Mouse (Mus musculus): ENCODE measurements around the gene Pes1. TPM values are rescaled to one million over a fixed set of nuclear protein-coding genes. Genes with fewer than 3 reads are reported as not detected.
"Not testable (repeated sequence)": the region's sequence is repeated elsewhere in the genome, so short reads cannot be mapped to it uniquely, and the experiment has no call there.

The Pes1 gene
- polyA plus RNA-seq, 1 experiment from 2014 or later = 81.8 TPM

DNA sequence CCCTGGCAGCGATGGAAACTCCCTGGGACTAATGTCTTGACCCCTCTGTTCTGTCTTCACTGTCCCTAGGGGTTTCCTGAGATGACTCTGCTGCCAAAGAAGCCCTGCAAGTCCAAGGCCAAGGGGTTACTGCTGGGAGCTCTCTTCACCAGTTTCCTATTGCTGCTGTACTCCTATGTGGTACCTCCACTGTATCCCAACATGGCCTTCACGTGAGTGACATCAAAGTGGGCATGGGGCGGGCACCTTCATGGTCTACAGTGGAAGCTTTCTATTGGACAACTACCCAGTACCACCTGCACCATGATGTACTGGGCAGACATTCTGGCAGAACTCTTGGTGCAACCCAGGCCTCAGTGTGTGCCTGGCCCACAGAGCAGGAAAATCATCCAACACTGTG lies 33.1 kb downstream of the Pes1 start:
- peaks cover 47% of the 10 kb centered on the region for H3K27me3 ChIP-seq (ENCODE audit: insufficient read depth, poor library complexity, severe bottlenecking)
- no peak overlapping the region for H3K4me3 ChIP-seq
- H3K9me3 ChIP-seq = no peaks in the 10 kb centered on the region
- WGBS = 86% methylated on average over 3 of the region's 3 CpGs
- no peaks in the 10 kb centered on the region for H3K36me3 ChIP-seq
- H3K4me1 ChIP-seq (replicated peaks) = peaks cover 12% of the 10 kb centered on the region
- no peak overlapping the region for H3K27ac ChIP-seq
- no peak for DNase-seq (ENCODE audit: low spot score)

GRCm38 (mm10) chr11:3997978-3998720 lies 34.4 kb downstream of the Pes1 start:
- WGBS = 7% methylated on average over 66 of the region's 66 CpGs
- H3K27me3 ChIP-seq (ENCODE audit: insufficient read depth, poor library complexity, severe bottlenecking) = peaks cover 47% of the 10 kb centered on the region

GRCm38 (mm10) chr11:3999547-3999946 lies 35.8 kb downstream of the Pes1 start:
- no peak overlapping the region for H3K4me3 ChIP-seq
- no peak for DNase-seq (ENCODE audit: low spot score)
- 81% methylated on average over 5 of the region's 5 CpGs for WGBS
- H3K27me3 ChIP-seq (ENCODE audit: insufficient read depth, poor library complexity, severe bottlenecking) = peaks cover 47% of the 10 kb centered on the region
- H3K36me3 ChIP-seq = no peaks in the 10 kb centered on the region
- no peak overlapping the region for H3K27ac ChIP-seq
- H3K4me1 ChIP-seq (replicated peaks) = peaks cover 12% of the 10 kb centered on the region
- H3K9me3 ChIP-seq = no peaks in the 10 kb centered on the region

More at GRCm38 (mm10) chr11:3997978-3998720, 34.4 kb downstream of the Pes1 start:
- Histone ChIP-seq H3K27ac (no peak overlapping the region), H3K4me1 (replicated peaks) (peaks cover 12% of the 10 kb centered on the region), H3K36me3 (no peaks in the 10 kb centered on the region), H3K4me3 (peak overlapping the region; percentile 47), H3K9me3 (no peaks in the 10 kb centered on the region)
- peak; percentile 35 for DNase-seq (ENCODE audit: low spot score)

DNA sequence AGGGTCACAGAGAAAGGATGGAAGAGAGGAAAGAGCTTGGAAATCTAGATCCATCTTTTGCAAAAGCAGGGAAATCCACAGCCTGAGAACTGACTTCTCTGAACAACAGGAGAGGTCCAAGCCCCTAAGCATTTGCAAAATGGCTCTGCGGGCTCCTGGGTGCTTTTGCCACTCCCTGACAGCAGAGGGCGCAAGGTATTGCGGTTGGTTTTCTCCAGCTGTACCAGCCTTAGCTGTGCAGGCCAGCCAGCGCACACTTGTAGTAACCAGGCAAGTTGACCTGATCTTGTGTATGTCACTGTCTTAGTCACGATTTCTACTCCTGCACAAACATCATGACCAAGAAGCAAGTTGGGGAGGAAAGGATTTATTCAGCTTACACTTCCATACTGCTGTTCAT lies 37.8 kb downstream of the Pes1 start:
- WGBS = 6% methylated on average over 5 of the region's 5 CpGs
- H3K27ac ChIP-seq = no peak overlapping the region
- H3K9me3 ChIP-seq = no peaks in the 10 kb centered on the region
- H3K36me3 ChIP-seq = no peaks in the 10 kb centered on the region
- H3K27me3 ChIP-seq (ENCODE audit: insufficient read depth, poor library complexity, severe bottlenecking) = peaks cover 48% of the 10 kb centered on the region
- DNase-seq (ENCODE audit: low spot score) = peak; percentile 74
- H3K4me1 ChIP-seq (replicated peaks) = peaks cover 12% of the 10 kb centered on the region
- no peak overlapping the region for H3K4me3 ChIP-seq

DNA sequence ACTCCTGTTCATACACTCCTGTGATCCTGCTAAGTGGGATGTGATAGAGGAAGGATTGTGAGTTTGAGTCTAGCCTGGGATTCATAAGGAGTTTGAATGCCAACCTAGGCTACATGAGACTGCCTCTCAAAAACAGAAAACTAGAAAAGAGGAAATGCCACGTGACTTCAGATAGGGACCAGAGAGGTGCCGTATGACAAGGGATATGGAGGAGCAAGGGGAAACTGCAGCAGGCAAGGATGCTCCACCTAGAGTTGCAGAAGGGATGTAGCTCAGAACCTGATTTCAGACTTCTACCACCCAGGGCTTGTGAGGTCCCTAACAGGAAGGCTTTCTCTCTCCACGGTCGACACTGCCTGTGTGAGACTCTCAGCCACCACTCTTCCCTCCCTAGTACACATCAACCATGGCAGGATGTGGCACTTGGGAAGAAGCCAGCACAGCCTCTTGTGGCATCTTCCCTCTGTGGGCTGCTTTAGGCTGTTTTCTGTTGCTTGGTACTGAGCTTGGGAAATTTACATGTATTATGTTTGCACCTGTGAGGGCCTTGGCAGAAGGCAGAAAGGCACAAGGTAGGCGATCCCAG lies 41.5 kb downstream of the Pes1 start:
- Histone ChIP-seq H3K4me3 (no peak overlapping the region), H3K36me3 (no peaks in the 10 kb centered on the region), H3K4me1 (replicated peaks) (no peaks in the 10 kb centered on the region), H3K27ac (no peak overlapping the region), H3K9me3 (no peaks in the 10 kb centered on the region), H3K27me3 (ENCODE audit: insufficient read depth, poor library complexity, severe bottlenecking) (peaks cover 10% of the 10 kb centered on the region)
- 63% methylated on average over 5 of the region's 5 CpGs for WGBS
- DNase-seq (ENCODE audit: low spot score) = no peak

DNA sequence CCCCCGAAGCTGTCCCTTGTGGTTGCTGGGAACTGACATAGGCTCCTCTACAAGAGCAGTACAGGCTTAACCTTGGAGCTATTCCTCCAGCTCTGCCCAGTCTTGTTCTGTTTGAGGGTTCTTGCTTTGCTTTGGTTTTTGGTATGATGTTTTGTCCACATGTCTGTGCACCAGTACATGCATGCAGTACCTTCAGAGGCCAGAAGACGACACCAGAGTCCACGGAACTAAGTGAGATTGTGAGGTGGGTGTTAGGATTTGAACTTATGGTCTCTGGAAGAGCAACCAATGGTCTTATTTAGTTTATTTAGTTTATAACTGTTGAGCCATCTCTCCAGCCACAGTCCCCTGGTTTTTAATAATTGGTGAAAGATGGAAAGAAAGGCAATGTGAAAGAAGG lies 42.7 kb downstream of the Pes1 start:
- Histone ChIP-seq H3K9me3 (no peaks in the 10 kb centered on the region), H3K36me3 (no peaks in the 10 kb centered on the region), H3K27me3 (ENCODE audit: insufficient read depth, poor library complexity, severe bottlenecking) (peaks cover 4% of the 10 kb centered on the region; the same call in 1 of the 2 replicates), H3K27ac (no peak overlapping the region), H3K4me3 (no peak overlapping the region), H3K4me1 (replicated peaks) (no peaks in the 10 kb centered on the region)
- no peak for DNase-seq (ENCODE audit: low spot score)
- WGBS = 81% methylated on average over 3 of the region's 3 CpGs

- WGBS = 74% methylated on average over 1 of the region's 1 CpGs
- Histone ChIP-seq H3K4me1 (replicated peaks) (no peaks in the 10 kb centered on the region), H3K27me3 (ENCODE audit: insufficient read depth, poor library complexity, severe bottlenecking) (no peaks in the 10 kb centered on the region), H3K36me3 (no peaks in the 10 kb centered on the region), H3K27ac (no peak overlapping the region), H3K4me3 (no peak overlapping the region), H3K9me3 (peaks cover 14% of the 10 kb centered on the region)
- no peak for DNase-seq (ENCODE audit: low spot score)
Observed at GRCm38 (mm10) chr11:4012616-4013015, 48.8 kb downstream of the Pes1 start.

GRCm38 (mm10) chr11:4015796-4016195 lies 52.0 kb downstream of the Pes1 start:
- not testable (repeated sequence) for H3K36me3 ChIP-seq; H3K27ac ChIP-seq; H3K27me3 ChIP-seq (ENCODE audit: insufficient read depth, poor library complexity, severe bottlenecking); H3K4me3 ChIP-seq; DNase-seq (ENCODE audit: low spot score); H3K4me1 ChIP-seq (replicated peaks)
- WGBS = 91% methylated on average over 14 of the region's 14 CpGs
- peaks cover 14% of the 10 kb centered on the region for H3K9me3 ChIP-seq

DNA sequence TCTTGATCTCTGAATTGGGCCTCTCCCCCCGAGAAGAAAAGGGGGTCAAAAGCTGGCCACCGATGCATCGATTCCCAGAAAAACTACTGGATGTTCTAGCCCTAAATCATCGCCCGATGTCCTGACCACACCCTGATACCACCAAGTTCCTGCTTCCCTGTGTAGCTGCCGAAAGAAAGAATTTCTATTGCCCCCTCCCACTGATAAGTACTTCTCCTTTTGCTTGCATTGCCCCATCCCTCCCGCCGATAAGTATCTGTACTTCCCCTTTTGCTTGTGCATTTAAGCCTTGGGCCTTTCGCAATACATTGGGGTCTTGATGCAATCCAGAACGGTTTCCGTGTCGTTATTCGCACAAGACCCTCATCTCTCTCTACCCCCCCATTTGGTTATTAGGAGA lies 58.3 kb downstream of the Pes1 start:
- WGBS = 94% methylated on average over 13 of the region's 13 CpGs
- H3K27me3 ChIP-seq (ENCODE audit: insufficient read depth, poor library complexity, severe bottlenecking); H3K27ac ChIP-seq; H3K4me1 ChIP-seq (replicated peaks); H3K36me3 ChIP-seq; H3K4me3 ChIP-seq; DNase-seq (ENCODE audit: low spot score); H3K9me3 ChIP-seq: not testable (repeated sequence)

- H3K27ac ChIP-seq = no peak overlapping the region
- H3K4me1 ChIP-seq (replicated peaks) = no peaks in the 10 kb centered on the region
- H3K36me3 ChIP-seq = no peaks in the 10 kb centered on the region
- no peaks in the 10 kb centered on the region for H3K9me3 ChIP-seq
- WGBS = 68% methylated on average over 2 of the region's 2 CpGs
- no peaks in the 10 kb centered on the region for H3K27me3 ChIP-seq (ENCODE audit: insufficient read depth, poor library complexity, severe bottlenecking)
- DNase-seq (ENCODE audit: low spot score) = no peak
- H3K4me3 ChIP-seq = no peak overlapping the region
Observed at GRCm38 (mm10) chr11:4023321-4023720, 59.5 kb downstream of the Pes1 start.

- Histone ChIP-seq H3K4me1 (replicated peaks) (0 out of 2 replicates have a peak, but pooled peaks cover 6% of the 10 kb centered on the region), H3K4me3 (no peak overlapping the region), H3K27me3 (ENCODE audit: insufficient read depth, poor library complexity, severe bottlenecking) (peaks cover 13% of the 10 kb centered on the region), H3K36me3 (no peaks in the 10 kb centered on the region), H3K9me3 (no peaks in the 10 kb centered on the region), H3K27ac (no peak overlapping the region)
- DNase-seq (ENCODE audit: low spot score) = no peak
- WGBS = 81% methylated on average over 8 of the region's 8 CpGs
Observed at GRCm38 (mm10) chr11:4027066-4027465, 63.3 kb downstream of the Pes1 start.

- no peak for DNase-seq (ENCODE audit: low spot score)
- H3K27ac ChIP-seq = no peak overlapping the region
- no peak overlapping the region for H3K4me3 ChIP-seq
- 0 out of 2 replicates have a peak, but pooled peaks cover 6% of the 10 kb centered on the region for H3K4me1 ChIP-seq (replicated peaks)
- H3K9me3 ChIP-seq = no peaks in the 10 kb centered on the region
- no peaks in the 10 kb centered on the region for H3K36me3 ChIP-seq
- peaks cover 18% of the 10 kb centered on the region for H3K27me3 ChIP-seq (ENCODE audit: insufficient read depth, poor library complexity, severe bottlenecking)
- 79% methylated on average over 9 of the region's 9 CpGs for WGBS
Observed at GRCm38 (mm10) chr11:4027561-4028334, 64.0 kb downstream of the Pes1 start.

- Histone ChIP-seq H3K27ac (no peak overlapping the region), H3K36me3 (no peaks in the 10 kb centered on the region), H3K9me3 (no peaks in the 10 kb centered on the region), H3K4me3 (no peak overlapping the region), H3K4me1 (replicated peaks) (0 out of 2 replicates have a peak, but pooled peaks cover 6% of the 10 kb centered on the region), H3K27me3 (ENCODE audit: insufficient read depth, poor library complexity, severe bottlenecking) (peaks cover 18% of the 10 kb centered on the region)
- no peak for DNase-seq (ENCODE audit: low spot score)
- WGBS = 68% methylated on average over 4 of the region's 4 CpGs
Observed at GRCm38 (mm10) chr11:4029343-4029742, 65.6 kb downstream of the Pes1 start.

Data from hindbrain, embryonic 10.5 days (tissue).